Mouse (Mus musculus): ENCODE measurements around the gene Cachd1. TPM values are rescaled to one million over a fixed set of nuclear protein-coding genes. Genes with fewer than 3 reads are reported as not detected.

Gene Cachd1
- total RNA-seq, 2 experiments from 2014 or later = 12.0 to 66.2 TPM

DNA sequence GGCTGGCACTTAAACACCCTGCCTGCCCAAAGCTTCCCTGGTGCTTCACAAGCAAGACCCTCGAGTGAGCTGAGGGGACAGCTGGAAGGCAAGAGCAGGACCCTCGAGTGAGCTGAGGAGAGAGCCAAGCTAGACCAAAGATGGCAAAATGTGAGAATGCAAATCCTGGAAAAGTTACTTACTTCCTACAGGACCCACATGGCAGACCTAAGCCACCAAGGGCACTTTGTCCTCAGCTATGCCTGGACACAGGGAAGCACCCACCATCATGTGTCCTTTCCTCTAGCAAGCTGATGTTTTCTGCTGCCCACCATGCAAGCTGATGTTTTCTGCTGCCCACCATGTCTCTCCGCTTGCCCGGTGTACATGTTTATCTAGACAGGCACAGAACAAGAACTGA is 244.1 kb downstream of the Cachd1 start, which contains the start of gene Gm10577:
Gene Gm10577 (minus strand): TSS at position 101 of the 400 bp plus-strand sequence.
- ATAC-seq (replicated peaks; ENCODE audit: low FRiP score, poor library complexity, severe bottlenecking) = no peak

DNA sequence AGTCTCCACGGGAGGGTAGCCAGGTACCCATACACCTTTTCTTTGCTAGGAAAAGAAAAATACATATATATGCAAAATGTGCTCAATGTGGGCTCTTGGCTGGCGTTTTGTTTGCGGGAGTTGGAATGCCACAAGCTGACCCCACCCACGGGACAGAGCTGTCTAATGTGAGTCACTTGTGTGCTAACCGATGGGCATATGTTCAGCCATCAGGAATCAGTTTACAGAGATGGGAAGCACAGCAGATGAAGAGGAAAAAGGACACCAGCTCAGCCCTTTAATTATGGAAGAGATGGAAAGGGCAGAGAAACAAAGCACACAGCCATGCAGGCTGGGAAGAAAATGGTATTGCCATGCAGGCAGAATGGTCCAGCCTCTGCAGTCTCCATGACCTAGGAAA is 250.1 kb downstream of the Cachd1 start:
- no peak for ATAC-seq (replicated peaks; ENCODE audit: low FRiP score, poor library complexity, severe bottlenecking)

DNA sequence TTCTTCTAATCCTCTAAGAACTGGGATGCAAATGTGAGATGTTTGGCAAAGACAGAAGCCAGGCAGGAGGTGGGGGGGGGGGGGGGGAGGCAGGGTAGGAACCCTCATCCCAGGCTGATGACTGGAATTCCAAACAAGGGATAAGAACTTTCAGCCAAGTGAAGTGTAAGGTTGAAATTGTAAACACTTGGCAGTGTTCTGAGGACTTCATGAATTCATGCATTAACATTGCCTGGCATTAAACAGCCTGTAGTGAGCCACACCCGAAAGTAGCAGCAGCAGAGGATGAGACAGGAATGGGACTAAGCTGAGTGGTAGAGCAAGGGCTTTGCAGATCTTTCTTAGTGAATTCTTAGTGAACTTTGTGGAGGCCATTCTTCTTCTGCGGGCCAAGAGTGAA is 250.5 kb downstream of the Cachd1 start:
- ATAC-seq (replicated peaks; ENCODE audit: low FRiP score, poor library complexity, severe bottlenecking) = no peak

DNA sequence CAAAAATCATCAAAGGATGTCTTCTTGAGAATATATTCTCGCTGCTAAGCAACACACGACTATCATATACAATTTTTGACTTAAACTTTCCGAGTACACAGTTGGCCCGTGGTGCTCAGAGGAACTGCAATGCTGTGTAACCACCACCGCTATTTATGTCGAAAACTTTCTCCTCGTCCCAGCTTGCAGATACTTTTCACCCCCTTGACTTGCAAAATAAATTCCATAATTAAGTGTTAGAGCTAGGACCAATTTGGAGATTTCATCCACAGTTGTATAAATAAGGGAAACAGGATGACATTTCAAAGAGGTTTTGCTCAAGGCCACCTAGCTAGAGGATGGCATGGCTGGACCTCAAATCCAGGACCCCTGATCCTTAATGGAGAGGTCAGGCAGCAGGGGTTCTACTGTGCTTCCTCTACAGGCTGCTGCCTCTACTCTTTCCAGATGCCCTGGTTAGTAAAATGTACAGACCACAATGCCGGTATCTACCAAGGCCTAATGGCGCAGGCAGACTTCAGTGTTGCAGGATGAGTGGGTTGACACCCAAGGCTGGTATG is 251.5 kb downstream of the Cachd1 start:
- ATAC-seq (replicated peaks; ENCODE audit: low FRiP score, poor library complexity, severe bottlenecking) = no peak

DNA sequence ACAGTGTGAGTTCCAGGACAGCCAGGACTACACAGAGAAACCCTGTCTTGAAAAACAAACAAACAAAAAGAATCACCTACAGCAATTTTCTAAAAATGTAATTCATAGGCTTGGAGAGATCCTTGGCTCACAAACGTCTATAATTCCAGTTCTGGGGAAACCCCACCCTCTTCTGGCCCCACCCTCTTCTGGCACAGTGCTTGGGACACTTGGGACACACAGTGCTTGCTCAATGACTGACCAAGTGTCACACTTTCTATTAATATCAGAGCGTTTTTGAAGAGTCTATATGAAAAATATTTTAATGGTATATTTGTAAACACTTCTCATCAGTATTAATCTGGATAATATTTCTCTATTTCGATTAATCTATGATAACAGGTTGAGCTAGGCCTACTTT is 256.6 kb downstream of the Cachd1 start:
- no peak for ATAC-seq (replicated peaks; ENCODE audit: low FRiP score, poor library complexity, severe bottlenecking)

DNA sequence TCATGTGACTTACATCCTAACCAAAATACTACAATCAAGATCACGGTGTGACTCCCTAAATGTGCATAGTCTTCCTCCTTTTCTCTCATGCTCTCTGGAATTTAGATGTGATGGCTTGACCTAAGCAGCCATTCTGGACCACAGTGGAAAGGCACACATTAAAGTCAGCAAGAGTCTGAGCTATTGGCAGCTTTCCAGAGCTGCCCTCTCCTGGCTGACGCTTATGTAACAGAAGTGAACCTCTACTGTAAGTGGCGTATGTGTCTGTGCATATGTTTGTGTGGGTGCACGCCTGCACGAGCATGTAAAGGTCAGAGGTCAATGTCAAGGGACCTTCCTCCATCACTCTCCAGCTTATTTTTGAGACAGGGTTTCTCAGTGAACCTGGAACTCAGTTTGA is 258.7 kb downstream of the Cachd1 start:
- no peak for ATAC-seq (replicated peaks; ENCODE audit: low FRiP score, poor library complexity, severe bottlenecking)

DNA sequence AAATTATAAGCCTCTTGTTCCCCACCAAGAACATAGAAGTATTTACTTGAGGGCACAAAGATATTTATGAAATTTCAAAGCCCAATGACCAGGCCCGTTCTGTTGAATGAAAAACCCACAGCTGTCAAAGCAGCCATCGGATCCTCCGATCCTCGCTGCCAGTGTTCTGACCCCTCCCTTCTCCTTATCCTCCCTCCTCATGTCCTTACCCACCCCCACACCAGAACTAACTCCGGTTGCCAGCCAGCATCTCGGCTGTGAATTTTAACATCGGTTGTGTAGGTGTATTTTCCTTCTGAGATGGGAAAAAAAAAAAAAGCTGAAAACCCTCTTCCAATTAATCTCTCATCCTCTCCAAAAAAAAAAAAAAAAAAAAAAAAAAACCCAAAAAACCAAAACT is 260.7 kb downstream of the Cachd1 start:
- ATAC-seq (replicated peaks; ENCODE audit: low FRiP score, poor library complexity, severe bottlenecking) = no peak

DNA sequence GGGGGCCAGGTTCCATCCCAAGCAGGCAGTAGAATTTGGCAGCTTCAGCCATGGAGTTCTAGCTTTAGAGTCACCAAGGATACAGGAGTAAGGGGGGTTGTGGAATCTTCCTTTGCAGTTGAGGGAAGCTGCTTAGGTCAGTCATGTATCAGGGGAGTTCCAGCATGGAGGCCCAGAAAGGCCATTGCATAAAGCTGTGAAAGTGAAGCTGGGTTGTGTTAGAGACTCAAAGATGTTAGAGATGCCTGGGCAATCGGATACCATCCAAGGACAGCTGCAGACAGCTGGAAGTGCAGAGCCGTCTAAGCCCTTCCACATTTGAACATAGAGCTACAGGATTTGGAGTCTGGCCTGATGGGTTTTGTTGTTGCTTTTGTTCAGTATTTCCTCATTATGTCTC is 267.2 kb downstream of the Cachd1 start:
- ATAC-seq (replicated peaks; ENCODE audit: low FRiP score, poor library complexity, severe bottlenecking) = no peak

DNA sequence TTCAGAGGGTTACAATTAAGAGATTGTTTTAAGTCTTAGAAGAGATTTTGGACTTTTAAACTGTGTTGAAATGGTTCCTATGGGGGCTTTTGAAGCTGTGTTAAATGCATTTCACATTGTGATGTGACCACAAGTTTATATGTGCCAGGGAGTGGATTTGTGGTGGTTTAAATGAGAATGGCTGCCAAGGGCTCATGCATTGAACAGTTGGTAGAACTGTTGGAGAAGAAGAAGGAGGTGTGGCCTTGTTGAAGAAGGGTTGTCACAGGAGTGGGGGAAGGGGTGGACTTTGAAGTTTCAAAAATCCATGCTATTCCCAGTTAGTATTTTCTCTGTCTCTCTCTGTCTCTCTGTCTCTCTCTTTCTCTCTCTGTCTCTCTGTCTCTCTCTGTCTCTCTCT is 267.7 kb downstream of the Cachd1 start:
- no peak for ATAC-seq (replicated peaks; ENCODE audit: low FRiP score, poor library complexity, severe bottlenecking)

DNA sequence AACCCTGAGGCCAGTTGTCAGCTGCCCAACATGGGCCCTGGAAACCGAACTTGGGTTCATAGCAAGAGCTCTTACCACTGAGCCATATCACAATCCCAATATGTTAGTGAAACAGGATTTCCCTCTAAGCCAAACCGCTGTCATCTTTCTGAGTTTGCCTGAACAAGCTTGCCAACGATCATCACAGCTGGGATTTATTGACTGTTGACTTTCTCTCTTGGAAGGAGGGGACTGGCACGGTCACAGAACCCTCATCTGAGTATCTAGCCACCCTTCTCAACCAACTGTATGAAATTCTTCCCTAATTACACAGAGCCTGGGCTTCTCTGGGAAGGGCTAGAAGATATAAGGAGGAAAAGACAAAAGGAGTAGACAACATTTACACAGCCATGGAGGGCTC is 270.1 kb downstream of the Cachd1 start:
- no peak for ATAC-seq (replicated peaks; ENCODE audit: low FRiP score, poor library complexity, severe bottlenecking)

DNA sequence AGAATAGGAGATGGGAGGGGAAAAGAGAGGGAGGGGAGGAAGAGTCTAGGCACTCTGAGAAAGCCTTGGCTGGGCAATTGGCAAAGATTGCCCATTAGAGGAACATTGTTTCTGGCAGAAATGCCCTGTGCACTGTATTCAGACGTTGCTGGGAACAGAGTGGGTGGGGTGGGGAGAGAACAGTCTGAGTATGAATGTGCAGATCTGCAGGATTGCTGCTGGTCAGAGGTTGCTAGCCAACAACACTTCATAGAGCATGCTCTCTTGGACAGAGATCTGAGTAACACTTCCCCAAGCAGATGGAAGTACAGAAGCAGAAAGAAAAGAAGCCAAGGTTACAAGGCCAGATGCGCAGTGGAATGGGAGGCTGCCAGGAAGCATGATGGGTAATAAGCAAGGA is 285.7 kb downstream of the Cachd1 start:
- no peak for ATAC-seq (replicated peaks; ENCODE audit: low FRiP score, poor library complexity, severe bottlenecking)

DNA sequence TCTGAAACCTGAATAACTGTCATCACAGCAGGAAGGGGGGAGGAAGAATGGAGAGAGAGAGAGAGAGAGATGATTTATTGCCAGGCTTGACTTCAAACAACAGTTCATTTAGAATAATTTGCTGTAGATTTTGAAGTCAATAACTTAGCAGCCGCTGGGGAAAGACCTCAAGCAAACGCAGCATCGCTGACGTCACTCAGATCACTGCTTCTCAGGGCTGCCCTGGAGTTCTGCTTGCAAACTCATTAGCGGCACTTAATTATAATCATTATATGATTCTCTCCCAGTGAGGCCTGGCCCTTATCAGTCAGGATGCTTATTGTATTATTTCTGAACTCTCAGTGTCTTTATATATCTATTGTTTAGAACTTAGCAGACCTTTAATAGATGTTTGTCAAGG is 289.9 kb downstream of the Cachd1 start:
- no peak for ATAC-seq (replicated peaks; ENCODE audit: low FRiP score, poor library complexity, severe bottlenecking)

DNA sequence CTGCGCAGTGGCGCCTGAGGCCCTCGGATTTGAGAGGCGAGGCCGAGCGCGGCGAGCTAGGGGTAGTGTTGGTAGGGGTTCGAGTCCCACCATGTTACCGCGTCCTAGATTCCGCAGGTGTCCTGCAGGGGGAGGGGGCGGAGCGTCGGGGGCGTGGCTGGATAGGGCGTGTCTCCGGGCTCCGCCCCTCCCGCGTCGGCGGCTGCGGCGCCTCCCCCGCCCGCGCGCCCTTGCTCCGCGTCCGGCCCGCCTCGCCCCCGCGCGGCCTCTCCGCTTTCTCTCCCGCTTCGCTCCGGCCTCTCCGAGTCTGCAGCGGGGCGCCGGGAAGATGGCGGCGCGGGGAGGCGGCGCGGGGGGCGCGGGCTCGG is 292.3 kb downstream of the Cachd1 start, which contains the start of gene Raver2:
Gene Raver2 (plus strand): TSS at position 198 of the 368 bp plus-strand sequence.
- ATAC-seq (replicated peaks; ENCODE audit: low FRiP score, poor library complexity, severe bottlenecking) = no peak

DNA sequence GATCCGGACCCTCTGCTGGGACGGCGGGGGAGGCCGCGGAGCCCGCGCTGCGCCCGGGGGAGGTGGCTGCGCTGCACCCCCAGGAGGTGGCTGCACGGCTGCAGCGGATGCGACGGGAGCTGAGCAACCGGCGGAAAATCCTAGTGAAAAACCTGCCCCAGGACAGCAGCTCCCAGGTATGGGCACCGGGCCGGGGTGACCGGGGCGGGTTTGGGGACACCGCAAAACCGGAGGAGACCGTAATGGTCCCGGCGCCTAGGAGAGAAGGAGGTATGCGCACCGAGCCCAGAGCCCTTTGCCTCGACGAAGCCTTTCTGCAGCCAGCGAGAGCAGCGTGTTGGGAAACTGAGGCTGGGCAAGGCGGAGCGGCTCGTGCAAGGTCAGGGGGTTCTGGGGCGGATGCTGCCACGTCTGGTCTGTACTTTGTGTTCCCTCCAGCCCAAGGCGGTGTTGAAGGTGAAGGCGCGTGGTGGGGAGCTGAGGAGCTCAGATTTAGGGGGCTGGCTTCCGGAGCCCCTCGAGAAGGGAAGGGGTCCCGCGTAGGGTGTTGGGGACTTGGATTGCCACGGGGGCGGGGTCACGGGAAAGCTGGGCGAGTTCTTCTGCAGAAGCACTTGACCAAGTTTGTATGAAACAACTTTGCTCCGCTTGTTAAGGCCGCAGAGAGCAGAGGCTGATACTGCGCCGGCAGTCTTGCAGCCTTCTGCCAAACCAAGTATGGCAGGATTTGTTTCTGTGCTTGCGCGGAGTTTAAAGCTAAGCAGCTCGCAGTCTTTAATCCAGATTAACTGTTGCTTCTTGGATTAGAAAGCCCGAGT is 292.9 kb downstream of the Cachd1 start:
- no peak for ATAC-seq (replicated peaks; ENCODE audit: low FRiP score, poor library complexity, severe bottlenecking)

DNA sequence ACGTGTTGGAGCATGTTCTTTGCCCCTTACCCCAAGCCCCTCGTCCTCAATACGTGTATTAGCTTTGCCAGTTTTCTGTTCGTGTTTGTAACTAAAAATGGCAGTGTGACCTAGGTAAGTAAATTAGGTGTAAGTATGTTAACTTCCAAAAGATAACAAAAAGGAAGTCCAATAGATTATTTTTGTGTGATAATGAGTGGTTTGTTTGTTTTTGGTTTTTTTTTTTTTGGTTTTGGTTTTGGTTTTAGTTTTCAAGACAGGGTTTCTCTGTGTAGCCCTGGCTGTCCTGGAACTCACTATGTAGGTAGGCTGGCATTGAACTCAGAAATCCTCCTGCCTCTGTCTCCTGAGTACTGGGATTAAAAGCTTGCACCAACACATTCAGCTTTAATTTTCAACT is 295.1 kb downstream of the Cachd1 start:
- no peak for ATAC-seq (replicated peaks; ENCODE audit: low FRiP score, poor library complexity, severe bottlenecking)

DNA sequence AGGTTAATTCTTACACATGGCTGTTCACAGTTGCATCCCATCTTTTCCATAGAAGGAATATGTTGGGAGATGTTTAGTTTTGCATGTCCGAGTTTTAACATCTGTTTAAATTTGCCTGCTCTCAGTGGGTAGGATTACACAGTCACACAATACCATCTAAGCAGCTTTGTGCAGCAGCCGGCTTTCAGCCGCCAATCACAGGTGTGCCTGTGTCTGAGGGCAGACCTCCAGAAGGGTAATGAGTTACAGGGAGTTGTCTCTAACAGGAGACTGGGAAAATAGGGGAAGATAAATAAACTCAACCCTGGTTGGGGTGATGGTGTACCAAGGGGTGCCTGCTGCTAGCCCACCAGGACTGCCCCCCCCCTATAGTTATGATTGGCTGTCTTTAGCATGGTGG is 299.9 kb downstream of the Cachd1 start:
- no peak for ATAC-seq (replicated peaks; ENCODE audit: low FRiP score, poor library complexity, severe bottlenecking)

Other genes with a start within 250 kb of the Cachd1 start
- not detected in 2 replicates for gene Gm10577, start 244.0 kb downstream of the Cachd1 start, total RNA-seq (2015; ENCODE audit: low replicate concordance)
- gene Gm10577, start 244.0 kb downstream of the Cachd1 start, total RNA-seq (2017; ENCODE audit: low replicate concordance) = not detected in 2 replicates

All from erythroid progenitor cell, adult 5-6 weeks (primary cell).